Mouse (Mus musculus) lung, embryonic 14.5 days (tissue): ENCODE data around the gene Natd1. TPM values are rescaled to one million over a fixed set of nuclear protein-coding genes. Genes with fewer than 3 reads are reported as not detected.
A peak's percentile ranks its signal among the peaks of the same experiment; 100 is the strongest.

Source experiments
- ATAC-seq: fragments of 200-750 bp; cut with Nextera tagmentation; 2 replicates; pipeline ENCODE4 v1.8.0; 2017; ENCODE audit warnings: mild to moderate bottlenecking, moderate TSS enrichment, moderate library complexity; ENCODE audit not compliant: insufficient read depth
- DNase-seq: peaks from one replicate; pipeline ENCODE4 v3.0.0-alpha.2; 2015
- H3K27ac ChIP-seq: fragments of 300-500 bp; sonication (generic); 2 replicates; pipeline ENCODE4 v1.5.1; 2014; ENCODE audit warnings: low read depth, mild to moderate bottlenecking, moderate library complexity
- H3K27me3 ChIP-seq: fragments of 300-500 bp; sonication (generic); 2 replicates; pipeline ENCODE4 v1.6.1; 2014; ENCODE audit warnings: low read length, control low read depth; ENCODE audit not compliant: insufficient read depth
- H3K36me3 ChIP-seq: fragments of 300-500 bp; sonication (generic); 2 replicates; pipeline ENCODE4 v1.6.1; 2014; ENCODE audit warnings: control low read depth; ENCODE audit not compliant: insufficient read depth
- H3K4me1 ChIP-seq: fragments of 300-500 bp; sonication (generic); 2 replicates; pipeline ENCODE4 v1.6.1; 2014; ENCODE audit warnings: antibody characterized with exemption, control low read depth; ENCODE audit not compliant: insufficient read depth
- H3K4me2 ChIP-seq: fragments of 300-500 bp; sonication (generic); 2 replicates; pipeline ENCODE4 v1.6.1; 2014; ENCODE audit warnings: mild to moderate bottlenecking
- H3K4me3 ChIP-seq: fragments of 300-500 bp; sonication (generic); 2 replicates; pipeline ENCODE4 v1.5.1; 2014; ENCODE audit warnings: low read depth, low read length
- H3K9ac ChIP-seq: fragments of 300-500 bp; sonication (generic); 2 replicates; pipeline ENCODE4 v1.6.1; 2014
- H3K9me3 ChIP-seq: fragments of 300-500 bp; sonication (generic); 2 replicates; pipeline ENCODE4 v1.6.1; 2016; ENCODE audit warnings: low read depth, low read length, control low read depth
- CTCF ChIP-seq: IDR thresholded peaks from 2 replicates; pipeline ENCODE4 v1.5.1; 2016; ENCODE audit warnings: antibody characterized with exemption, low read depth
- WGBS: fragments of 180-500 bp; shearing (Covaris S2); extraction: QIAGEN DNeasy Blood & Tissue Kit; methylation state at CpG from one replicate; pipeline ENCODE4 v1.1.7; 2014; 5-methylcytosine and 5-hydroxymethylcytosine counted together
- polyA plus RNA-seq: library from polyadenylated mRNA; unstranded; fragments of >200 nt; fragmentation: Nextera tagmentation; extraction: Ambion mirVana; gene quantifications from 2 replicates; pipeline ENCODE4 v1.2.1, GENCODE M21; 2014

Natd1 gene
- polyA plus RNA-seq, 1 experiment from 2014 or later: 19.1 TPM

- no peak for TF ChIP-seq CTCF
- 89% methylated on average over 6 of the region's 6 CpGs for WGBS
- H3K27ac ChIP-seq: no peak overlapping the region
- no peak overlapping the region for H3K4me2 ChIP-seq
- no peak for DNase-seq
- H3K27me3 ChIP-seq: no peaks in the 10 kb centered on the region
- H3K4me3 ChIP-seq: no peak overlapping the region
- H3K4me1 ChIP-seq: no peaks in the 10 kb centered on the region
- H3K9ac ChIP-seq: no peak overlapping the region
- peak; percentile 3; the same call in 1 of the 2 replicates for ATAC-seq
- peaks cover 33% of the 10 kb centered on the region for H3K36me3 ChIP-seq
- H3K9me3 ChIP-seq: no peaks in the 10 kb centered on the region
These were observed 38.4 kb upstream of the Natd1 start for GRCm38 (mm10) chr11:60952986-60953385.

- Histone ChIP-seq H3K4me2 (no peak overlapping the region), H3K27ac (no peak overlapping the region), H3K36me3 (peaks cover 39% of the 10 kb centered on the region), H3K9ac (no peak overlapping the region), H3K4me1 (no peaks in the 10 kb centered on the region), H3K27me3 (no peaks in the 10 kb centered on the region), H3K4me3 (no peak overlapping the region), H3K9me3 (no peaks in the 10 kb centered on the region)
- DNase-seq (no peak), ATAC-seq (no peak)
- TF ChIP-seq CTCF: no peak
- 88% methylated on average over 3 of the region's 3 CpGs for WGBS
These were observed 37.8 kb upstream of the Natd1 start for GRCm38 (mm10) chr11:60952362-60952761.

DNA sequence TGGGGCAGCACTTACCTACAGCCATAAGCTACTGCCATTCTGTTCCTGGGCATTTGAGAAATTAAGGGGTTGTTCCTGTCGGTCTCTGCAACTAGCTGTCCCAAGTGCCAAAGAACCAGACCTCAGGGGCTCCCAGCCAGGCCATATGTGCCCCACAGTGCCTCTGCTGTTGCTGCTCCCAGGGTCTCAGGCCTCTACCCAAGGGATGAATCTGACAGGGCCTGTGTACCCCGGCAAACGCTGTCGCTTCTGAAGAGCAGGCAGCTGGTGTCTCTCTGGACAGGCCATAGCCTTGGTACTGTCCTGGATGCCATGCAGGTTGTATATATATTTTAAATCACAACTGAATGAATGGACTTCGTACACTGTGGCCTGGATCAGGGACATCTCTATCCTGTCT is 37.3 kb upstream of the Natd1 start:
- H3K9ac ChIP-seq: no peak overlapping the region
- no peak overlapping the region for H3K27ac ChIP-seq
- H3K4me2 ChIP-seq: no peak overlapping the region
- no peak overlapping the region for H3K4me3 ChIP-seq
- no peak for DNase-seq
- H3K9me3 ChIP-seq: no peaks in the 10 kb centered on the region
- H3K36me3 ChIP-seq: peaks cover 44% of the 10 kb centered on the region
- H3K27me3 ChIP-seq: no peaks in the 10 kb centered on the region
- no peak for TF ChIP-seq CTCF
- WGBS: 91% methylated on average over 5 of the region's 5 CpGs
- no peaks in the 10 kb centered on the region for H3K4me1 ChIP-seq
- no peak for ATAC-seq

GRCm38 (mm10) chr11:60945003-60945402 is 30.5 kb upstream of the Natd1 start:
- WGBS: 72% methylated on average over 4 of the region's 4 CpGs
- TF ChIP-seq CTCF: no peak
- H3K36me3 ChIP-seq: peaks cover 72% of the 10 kb centered on the region
- DNase-seq (no peak), ATAC-seq (no peak)
- H3K9me3 ChIP-seq: no peaks in the 10 kb centered on the region
- no peak overlapping the region for H3K4me3 ChIP-seq
- no peaks in the 10 kb centered on the region for H3K4me1 ChIP-seq
- H3K27ac ChIP-seq: no peak overlapping the region
- H3K27me3 ChIP-seq: no peaks in the 10 kb centered on the region
- H3K4me2 ChIP-seq: no peak overlapping the region
- no peak overlapping the region for H3K9ac ChIP-seq

DNA sequence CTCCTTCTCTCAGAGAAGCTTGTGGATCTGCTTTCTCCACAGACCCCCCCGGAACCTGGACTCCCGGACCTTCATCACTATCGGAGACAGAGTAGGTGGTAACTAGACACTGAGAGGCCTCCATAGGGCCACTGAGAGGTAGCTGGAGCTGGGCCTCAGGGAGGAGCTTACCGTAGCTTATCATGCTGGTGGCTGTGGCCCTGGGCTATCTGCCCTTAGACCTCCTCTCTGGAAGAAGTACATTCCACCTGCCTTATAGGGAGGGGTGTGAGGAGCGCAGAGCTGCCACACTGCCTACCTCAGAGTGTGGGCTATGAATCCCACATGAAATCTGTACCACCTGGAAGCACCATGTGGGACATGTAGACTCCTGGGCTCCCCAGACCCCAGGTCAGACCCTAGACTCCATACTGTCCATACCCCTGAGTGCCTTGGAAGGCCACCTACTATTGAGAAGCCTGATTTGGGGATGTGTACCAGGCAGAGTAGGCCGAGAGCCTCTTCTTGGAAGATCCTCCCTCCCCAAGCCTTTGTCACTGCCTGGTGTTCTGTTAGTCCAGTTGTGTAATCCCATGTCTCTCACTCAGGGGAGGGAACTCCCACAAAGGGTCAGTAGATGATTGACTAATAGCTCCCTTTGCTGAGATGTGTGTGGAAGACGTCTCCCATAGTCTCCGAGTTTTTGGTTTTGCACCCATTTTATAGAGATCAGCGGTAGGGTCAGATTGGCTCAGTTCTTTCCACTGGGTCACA is 27.9 kb upstream of the Natd1 start:
- no peak for ATAC-seq
- no peak for DNase-seq
- Histone ChIP-seq H3K27me3 (no peaks in the 10 kb centered on the region), H3K4me2 (no peak overlapping the region), H3K4me1 (no peaks in the 10 kb centered on the region), H3K9ac (no peak overlapping the region), H3K4me3 (no peak overlapping the region), H3K36me3 (peaks cover 50% of the 10 kb centered on the region), H3K9me3 (no peaks in the 10 kb centered on the region), H3K27ac (no peak overlapping the region)
- no peak for TF ChIP-seq CTCF
- WGBS: 87% methylated on average over 9 of the region's 9 CpGs

DNA sequence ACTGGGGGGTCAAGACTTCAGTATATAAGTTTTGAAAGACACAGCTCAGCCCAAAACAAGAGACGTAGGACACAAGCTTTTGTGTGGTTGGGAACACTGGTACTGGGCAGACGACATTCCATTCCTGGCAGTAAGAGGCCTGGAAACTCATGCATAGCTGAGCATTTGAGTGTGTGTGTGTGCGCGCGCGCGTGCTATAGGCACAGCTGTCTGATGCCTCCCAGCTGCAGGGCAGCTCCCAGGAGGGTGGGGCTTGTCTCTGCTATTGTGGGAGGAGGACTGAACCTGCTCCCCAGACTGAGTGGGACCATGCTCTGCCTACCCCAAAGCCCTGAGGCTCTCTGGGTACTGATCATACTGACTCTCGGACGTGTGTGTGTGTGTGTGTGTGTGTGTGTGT is 26.8 kb upstream of the Natd1 start:
- H3K9me3 ChIP-seq: no peaks in the 10 kb centered on the region
- 38% methylated on average over 9 of the region's 9 CpGs for WGBS
- H3K27ac ChIP-seq: peak overlapping the region; percentile 67
- no peaks in the 10 kb centered on the region for H3K4me1 ChIP-seq
- no peaks in the 10 kb centered on the region for H3K27me3 ChIP-seq
- DNase-seq: peak; percentile 82
- peaks cover 40% of the 10 kb centered on the region for H3K36me3 ChIP-seq
- no peak overlapping the region for H3K4me2 ChIP-seq
- no peak for TF ChIP-seq CTCF
- H3K9ac ChIP-seq: no peak overlapping the region
- peak; percentile 87 for ATAC-seq
- no peak overlapping the region for H3K4me3 ChIP-seq

GRCm38 (mm10) chr11:60940501-60940900 is 26.0 kb upstream of the Natd1 start:
- no peak overlapping the region for H3K9ac ChIP-seq
- no peaks in the 10 kb centered on the region for H3K4me1 ChIP-seq

DNA sequence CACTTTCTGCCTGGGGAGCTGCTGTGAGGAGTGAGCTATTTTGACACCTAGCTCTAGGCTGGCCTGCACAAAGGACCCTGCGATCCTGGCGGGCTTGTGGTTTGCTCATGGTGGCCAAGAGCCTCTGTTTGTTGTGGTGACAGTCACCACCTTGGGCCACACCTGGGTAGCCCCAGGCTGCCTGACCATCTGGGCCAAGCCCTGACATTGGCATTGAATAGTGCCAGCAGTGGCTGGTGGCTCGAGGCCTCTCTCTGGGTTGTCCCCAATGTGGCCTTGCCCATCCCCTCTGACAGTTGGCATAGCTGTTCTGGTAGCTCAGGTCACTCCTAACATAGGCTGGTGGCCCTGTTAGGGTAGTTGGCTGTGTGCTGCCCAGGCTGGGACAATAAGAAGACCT is 24.9 kb upstream of the Natd1 start:
- Histone ChIP-seq H3K9ac (no peak overlapping the region), H3K4me2 (no peak overlapping the region), H3K4me1 (no peaks in the 10 kb centered on the region), H3K9me3 (no peaks in the 10 kb centered on the region), H3K27ac (no peak overlapping the region), H3K36me3 (peaks cover 21% of the 10 kb centered on the region), H3K27me3 (no peaks in the 10 kb centered on the region), H3K4me3 (no peak overlapping the region)
- DNase-seq (no peak), ATAC-seq (no peak)
- TF ChIP-seq CTCF: no peak
- WGBS: 86% methylated on average over 3 of the region's 3 CpGs

More at GRCm38 (mm10) chr11:60940501-60940900, 26.0 kb upstream of the Natd1 start:
- ATAC-seq (no peak), DNase-seq (no peak)
- Histone ChIP-seq H3K36me3 (peaks cover 31% of the 10 kb centered on the region), H3K27ac (peak overlapping the region; percentile 67), H3K4me3 (no peak overlapping the region), H3K9me3 (no peaks in the 10 kb centered on the region), H3K27me3 (no peaks in the 10 kb centered on the region), H3K4me2 (no peak overlapping the region)
- 84% methylated on average over 5 of the region's 5 CpGs for WGBS
- TF ChIP-seq CTCF: no peak
